Mouse (Mus musculus) embryo, embryonic 11 days (tissue): ENCODE data around the gene Dctpp1.
A peak's percentile ranks its signal among the peaks of the same experiment; 100 is the strongest.

Experiments used
- DNase-seq: peaks from one replicate; pipeline ENCODE4 v3.0.0-alpha.2; 2015

The Dctpp1 gene

DNA sequence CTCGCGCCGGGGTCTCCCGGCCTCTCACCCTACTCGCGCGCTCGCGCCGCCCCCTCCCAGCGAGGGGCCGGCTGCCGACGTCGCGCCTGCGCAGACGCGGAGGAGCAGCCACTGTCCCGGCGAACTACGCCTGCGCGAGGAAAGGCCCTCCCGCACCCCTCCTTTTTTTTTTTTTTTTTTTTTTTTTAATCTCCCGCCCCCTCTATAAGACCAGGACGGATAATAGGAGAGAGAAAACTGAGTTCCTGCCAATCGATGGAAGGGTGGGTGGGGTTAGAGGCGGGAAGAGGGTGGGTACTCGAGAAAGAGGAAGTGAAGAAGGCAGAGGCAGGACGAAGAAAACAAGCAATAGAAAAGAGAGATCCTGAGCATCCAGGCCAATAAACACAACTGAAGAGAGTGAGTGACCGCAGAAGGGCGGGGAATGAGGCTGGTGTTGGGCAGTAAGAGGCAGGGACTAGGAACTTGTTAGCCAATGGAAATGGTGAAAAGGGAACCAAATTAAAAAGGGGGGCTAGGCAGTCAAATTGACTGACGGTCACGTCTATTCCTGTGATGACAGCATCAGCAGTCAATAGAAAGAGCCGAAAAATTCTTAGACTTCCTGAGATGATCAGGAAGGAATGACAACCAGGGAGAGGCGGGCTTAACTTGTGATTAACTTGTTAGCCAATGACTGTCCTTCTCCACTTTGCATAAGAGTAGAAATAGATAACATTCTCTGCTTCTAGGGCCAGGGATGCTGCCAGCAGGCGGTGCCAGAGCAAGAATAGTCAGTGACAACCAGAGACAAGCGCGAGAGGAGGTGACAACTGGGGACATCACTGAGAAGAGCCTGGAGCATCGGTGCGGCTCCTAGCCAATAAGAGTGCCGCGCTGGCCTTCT is 51.7 kb downstream of the Dctpp1 start, which contains the start of gene Mylpf:
Gene Mylpf (plus strand): TSS at position 338 of the 886 bp plus-strand sequence.
- DNase-seq, result peak; percentile 97

DNA sequence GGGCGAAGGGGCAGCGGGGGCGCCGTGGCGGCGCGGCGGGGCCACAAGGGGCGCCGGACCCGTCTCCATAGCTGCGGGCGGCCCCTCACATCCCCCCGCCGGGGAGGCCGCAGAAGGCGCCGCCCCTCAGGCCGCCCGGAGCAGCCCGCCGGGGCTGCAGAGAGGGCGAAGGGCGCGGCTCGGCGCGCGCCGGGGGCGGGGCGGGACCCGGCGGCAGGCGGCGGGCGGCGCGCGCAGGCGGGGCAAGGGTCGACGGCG is 52.3 kb downstream of the Dctpp1 start, which contains the start of gene Tbc1d10b:
Gene Tbc1d10b (minus strand): TSS at position 174 of the 258 bp plus-strand sequence.
- no peak for DNase-seq

DNA sequence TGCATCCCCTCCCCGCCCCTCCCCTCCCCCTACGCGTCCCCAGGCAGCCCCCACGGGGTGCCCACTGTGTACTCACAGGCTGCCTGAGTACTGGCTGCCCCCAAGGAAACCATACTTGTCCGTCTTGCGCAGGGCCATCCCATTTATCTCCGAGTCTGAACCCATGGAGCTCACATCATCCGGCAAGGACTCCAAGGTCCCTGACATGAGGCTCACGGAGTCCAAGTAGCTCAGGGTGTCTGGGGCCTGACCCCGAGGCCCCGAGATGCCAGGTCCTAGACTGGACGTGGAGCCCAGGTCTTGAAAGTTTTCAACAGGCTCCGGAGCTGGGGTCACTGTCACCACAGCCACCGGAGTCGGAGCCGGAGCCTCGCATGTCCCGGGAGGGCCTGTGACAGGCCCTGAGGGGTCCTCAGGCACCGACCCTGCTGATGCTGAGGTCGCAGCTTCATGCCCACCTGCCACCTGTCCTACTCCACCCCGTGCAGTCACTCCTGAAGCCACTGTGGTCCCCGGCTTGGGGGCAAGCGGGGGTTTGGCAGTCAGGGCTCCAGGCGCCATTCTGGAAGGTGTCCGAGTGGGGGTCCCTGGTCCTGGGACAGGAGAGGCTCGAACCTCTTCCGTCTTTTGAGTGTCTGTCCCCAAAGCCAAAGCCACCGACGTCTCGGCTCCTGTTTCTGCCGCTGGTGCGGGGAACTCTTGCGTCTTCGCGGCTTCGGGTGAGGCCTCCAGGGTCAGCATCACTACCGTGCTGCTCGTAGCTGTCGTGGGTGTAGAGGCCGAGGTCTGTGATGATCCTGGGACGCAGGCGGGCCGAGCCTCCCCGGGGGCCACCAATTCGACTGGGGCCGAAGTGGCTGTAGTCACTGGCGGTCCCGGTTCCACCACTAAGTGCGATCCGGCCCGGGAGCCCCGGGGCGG is 52.9 kb downstream of the Dctpp1 start:
- peak; percentile 34 for DNase-seq
